Mouse (Mus musculus) lung, embryonic 15.5 days (tissue): ENCODE data around the gene Spag7. TPM values are rescaled to one million over a fixed set of nuclear protein-coding genes. Genes with fewer than 3 reads are reported as not detected.
A peak's percentile ranks its signal among the peaks of the same experiment; 100 is the strongest.

Experiments used
- ATAC-seq: fragments of 200-750 bp; cut with Nextera tagmentation; 2 replicates; pipeline ENCODE4 v1.8.0; 2017; ENCODE audit warnings: moderate number of reproducible peaks, borderline replicate concordance; ENCODE audit not compliant: low FRiP score, low TSS enrichment; ENCODE audit errors: extremely low read depth
- H3K27ac ChIP-seq: fragments of 300-500 bp; sonication (generic); 2 replicates; pipeline ENCODE4 v1.5.1; 2015; ENCODE audit warnings: moderate library complexity, mild to moderate bottlenecking, inconsistent platforms
- H3K27me3 ChIP-seq: fragments of 300-500 bp; sonication (generic); 2 replicates; pipeline ENCODE4 v1.6.1; 2015; ENCODE audit warnings: inconsistent platforms
- H3K36me3 ChIP-seq: fragments of 300-500 bp; sonication (generic); 2 replicates; pipeline ENCODE4 v1.6.1; 2015; ENCODE audit warnings: inconsistent platforms
- H3K4me1 ChIP-seq: fragments of 300-500 bp; sonication (generic); 2 replicates; pipeline ENCODE4 v1.6.1; 2015; ENCODE audit warnings: inconsistent platforms
- H3K4me2 ChIP-seq: fragments of 300-500 bp; sonication (generic); 2 replicates; pipeline ENCODE4 v1.6.1; 2015; ENCODE audit warnings: inconsistent platforms, mild to moderate bottlenecking, moderate library complexity
- H3K4me3 ChIP-seq: fragments of 300-500 bp; sonication (generic); 2 replicates; pipeline ENCODE4 v1.5.1; 2015; ENCODE audit warnings: mild to moderate bottlenecking, inconsistent platforms
- H3K9ac ChIP-seq: fragments of 300-500 bp; sonication (generic); 2 replicates; pipeline ENCODE4 v1.6.1; 2015; ENCODE audit warnings: inconsistent platforms
- H3K9me3 ChIP-seq: fragments of 300-500 bp; sonication (generic); 2 replicates; pipeline ENCODE4 v1.6.1; 2016; ENCODE audit warnings: inconsistent platforms
- WGBS: fragments of 180-500 bp; shearing (Covaris S2); methylation state at CpG from one replicate; pipeline ENCODE4 v1.1.7; 2015; 5-methylcytosine and 5-hydroxymethylcytosine counted together
- polyA plus RNA-seq: library from polyadenylated mRNA; unstranded; fragments of >200 nt; fragmentation: Nextera tagmentation; extraction: Ambion mirVana; gene quantifications from 2 replicates; pipeline ENCODE4 v1.2.1, GENCODE M21; 2015

Spag7 gene
- polyA plus RNA-seq, 1 experiment from 2014 or later = 170 TPM

DNA sequence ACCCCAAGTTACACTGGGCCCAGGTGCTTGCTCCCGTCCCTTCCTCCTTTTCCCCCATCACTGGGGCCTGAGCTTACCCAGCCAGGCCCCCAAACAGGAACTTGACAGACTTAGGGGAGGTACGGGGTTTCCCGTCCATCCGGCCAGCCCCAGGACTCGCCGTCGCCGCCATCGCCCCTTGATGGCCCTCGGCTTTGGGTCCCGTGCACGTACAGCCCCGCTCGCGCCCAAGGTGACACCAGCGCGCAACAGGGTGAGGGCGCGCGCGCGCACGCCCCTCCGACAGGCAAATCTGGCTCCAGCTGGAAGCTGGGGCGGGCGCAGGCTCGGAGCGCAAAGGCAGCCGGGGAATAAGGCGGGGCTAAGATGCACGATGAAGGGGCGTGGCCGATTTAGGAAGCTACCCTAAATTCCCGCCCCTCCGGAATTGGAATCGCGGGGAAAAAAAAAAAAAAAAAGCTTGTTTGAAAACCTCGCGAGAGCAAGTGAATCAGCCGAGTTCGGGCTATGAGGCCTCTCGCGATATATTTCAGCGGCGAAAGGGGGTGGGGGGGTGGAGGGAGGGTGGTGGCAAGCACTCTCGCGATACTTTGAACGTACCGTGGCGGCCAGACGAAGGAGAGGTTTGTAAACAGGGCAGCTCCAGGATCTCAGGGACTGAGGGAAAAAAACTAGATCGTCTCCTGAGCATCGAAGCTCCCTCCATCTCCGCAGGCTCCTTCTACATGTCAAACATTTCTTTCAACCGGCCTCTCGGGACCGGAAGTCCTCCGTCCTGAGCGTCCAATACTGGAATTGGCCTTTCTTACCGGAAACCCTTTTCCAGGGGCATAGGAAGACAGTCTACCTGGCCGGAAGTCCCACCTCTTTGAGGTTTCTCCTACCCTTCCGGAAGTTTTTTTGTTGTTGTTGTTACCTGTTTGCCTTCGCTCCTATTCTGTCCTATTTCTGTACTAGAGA lies 22.2 kb downstream of the Spag7 start, which contains the start of the genes Rnf167 and Slc25a11:
Gene Rnf167, plus strand, starts transcription at position 545 of the 960 bp plus-strand sequence.
Gene Slc25a11, minus strand, starts transcription at position 789 of the 960 bp plus-strand sequence.
- H3K9me3 ChIP-seq = no peaks in the 10 kb centered on the region
- H3K4me2 ChIP-seq = peak within 1 kb of the TSS; percentile 88
- peaks cover 50% of the 10 kb centered on the region for H3K36me3 ChIP-seq
- peak; percentile 89 for ATAC-seq
- H3K27me3 ChIP-seq = no peaks in the 10 kb centered on the region
- H3K4me3 ChIP-seq = peak within 1 kb of the TSS; percentile 66
- under 1% methylated on average over 63 of the region's 63 CpGs for WGBS
- peak within 1 kb of the TSS; percentile 87 for H3K9ac ChIP-seq
- peaks cover 53% of the 10 kb centered on the region for H3K4me1 ChIP-seq
- peak within 1 kb of the TSS; percentile 98 for H3K27ac ChIP-seq

DNA sequence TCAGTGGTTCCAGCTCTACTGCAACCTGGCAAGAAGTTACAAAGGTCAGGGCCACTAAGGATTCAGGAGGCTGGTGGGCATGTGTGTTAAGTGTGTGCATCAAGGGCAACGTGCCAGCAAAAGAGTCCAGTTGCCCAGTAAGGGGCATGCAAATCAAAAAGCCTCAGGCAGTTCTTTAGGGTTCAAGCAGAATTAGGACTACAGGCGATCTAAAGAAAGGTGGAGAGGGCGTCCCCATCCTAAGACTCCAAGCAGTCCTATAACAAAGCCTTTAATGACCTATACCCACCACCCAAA lies 23.0 kb downstream of the Spag7 start:
- no peak for ATAC-seq
- peak overlapping the region; percentile 66 for H3K4me3 ChIP-seq
- H3K4me1 ChIP-seq = peaks cover 46% of the 10 kb centered on the region
- H3K9ac ChIP-seq = peak overlapping the region; percentile 87
- no peaks in the 10 kb centered on the region for H3K9me3 ChIP-seq
- peak overlapping the region; percentile 91 for H3K27ac ChIP-seq
- peaks cover 43% of the 10 kb centered on the region for H3K36me3 ChIP-seq
- H3K4me2 ChIP-seq = peak overlapping the region; percentile 88
- WGBS = 16% methylated on average over 3 of the region's 3 CpGs
- H3K27me3 ChIP-seq = no peaks in the 10 kb centered on the region

DNA sequence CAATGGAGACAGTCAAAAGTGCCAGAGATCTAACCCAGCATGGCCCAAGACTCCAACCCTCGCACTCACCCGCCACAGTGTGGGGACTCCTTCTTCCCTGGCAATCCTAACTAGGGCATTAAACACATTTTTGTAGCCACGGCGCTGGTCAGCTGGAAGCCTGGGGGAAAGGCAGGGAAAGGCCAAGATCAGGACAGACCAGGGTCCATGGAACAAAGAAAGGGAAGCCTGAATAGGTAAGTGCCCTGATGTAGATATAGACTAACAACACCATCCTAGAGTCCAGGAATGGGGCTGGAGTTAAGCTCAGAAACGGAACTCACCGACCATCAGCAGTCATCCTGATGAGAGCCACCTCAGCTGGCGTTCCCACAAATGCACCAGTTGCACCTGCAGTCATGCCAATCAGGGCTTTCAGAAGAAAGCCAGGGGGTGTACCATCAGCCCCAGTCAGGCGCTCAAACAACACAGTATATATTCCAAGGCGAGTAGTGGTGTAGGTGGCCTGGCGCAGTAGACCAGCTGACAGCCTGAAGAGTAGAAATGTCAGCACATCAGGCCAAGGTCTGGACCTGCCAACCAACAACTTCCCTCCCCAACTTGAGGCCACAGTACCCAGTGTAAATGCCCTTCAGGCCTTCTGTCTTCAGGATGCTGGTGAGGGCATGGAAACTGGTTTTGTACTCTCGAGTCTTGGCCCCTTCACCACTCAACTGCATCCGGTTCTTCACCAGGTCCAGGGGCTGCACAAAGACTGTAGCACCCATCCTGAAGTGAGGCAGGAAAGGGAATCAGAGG lies 23.6 kb downstream of the Spag7 start:
- WGBS = 83% methylated on average over 12 of the region's 12 CpGs
- peak overlapping the region; percentile 88 for H3K4me2 ChIP-seq
- ATAC-seq = no peak

DNA sequence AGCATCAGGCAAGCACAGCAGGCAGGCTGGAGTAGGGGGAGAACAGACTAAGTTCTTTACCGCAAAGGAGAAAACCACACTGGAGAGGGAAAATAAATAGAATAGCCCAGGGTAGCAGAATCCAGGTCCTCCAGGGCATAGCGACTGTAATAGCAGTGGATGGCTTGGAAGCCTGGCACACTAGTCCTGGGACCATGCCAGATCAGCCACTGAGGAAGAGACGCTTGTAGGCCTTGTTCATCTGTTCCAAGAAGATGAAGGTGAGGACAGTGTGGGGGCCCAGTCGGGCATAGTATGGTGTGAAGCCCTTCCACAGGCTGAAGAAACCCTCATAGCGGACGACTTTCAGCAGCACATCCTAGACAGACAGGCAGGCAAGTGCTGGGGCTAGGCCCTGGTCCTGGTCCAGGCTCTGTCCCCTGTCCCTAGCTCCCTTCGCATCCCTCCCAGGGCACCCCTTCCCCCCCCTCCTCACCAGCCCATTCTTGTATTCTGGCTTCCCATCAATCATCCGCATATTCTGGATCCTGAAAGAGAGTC lies 24.6 kb downstream of the Spag7 start:
- Histone ChIP-seq H3K9me3 (no peaks in the 10 kb centered on the region), H3K36me3 (peaks cover 28% of the 10 kb centered on the region), H3K9ac (no peak overlapping the region), H3K4me1 (peaks cover 32% of the 10 kb centered on the region), H3K27ac (no peak overlapping the region), H3K4me3 (no peak overlapping the region), H3K27me3 (no peaks in the 10 kb centered on the region), H3K4me2 (no peak overlapping the region)
- WGBS = 92% methylated on average over 8 of the region's 8 CpGs
- no peak for ATAC-seq

More for the DNA sequence above, 23.6 kb downstream of the Spag7 start:
- Histone ChIP-seq H3K9me3 (no peaks in the 10 kb centered on the region), H3K9ac (peak overlapping the region; percentile 87), H3K27me3 (no peaks in the 10 kb centered on the region), H3K27ac (peak overlapping the region; percentile 91), H3K4me3 (peak overlapping the region; percentile 66), H3K36me3 (peaks cover 37% of the 10 kb centered on the region), H3K4me1 (peaks cover 40% of the 10 kb centered on the region)

DNA sequence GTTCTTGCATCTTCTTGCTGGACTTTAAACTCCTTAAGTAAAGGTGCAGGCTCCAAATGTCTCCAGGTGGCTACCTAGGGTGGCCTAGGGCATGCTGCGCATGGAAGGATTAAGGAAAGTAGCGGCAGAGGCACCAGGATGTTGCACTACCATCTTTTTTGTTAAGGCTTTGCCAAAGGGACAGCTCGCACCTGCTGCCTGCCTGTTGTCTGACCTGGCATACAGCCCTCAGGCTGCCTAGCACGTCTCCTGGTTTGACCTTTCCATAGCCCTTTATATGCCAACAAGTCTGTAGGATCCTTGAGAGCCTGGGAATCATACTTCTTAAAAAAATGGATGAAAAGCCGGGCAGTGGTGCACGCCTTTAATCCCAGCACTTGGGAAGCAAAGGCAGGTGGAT lies 26.2 kb downstream of the Spag7 start:
- H3K27ac ChIP-seq = no peak overlapping the region
- peaks cover 17% of the 10 kb centered on the region for H3K36me3 ChIP-seq
- H3K4me1 ChIP-seq = peaks cover 16% of the 10 kb centered on the region
- no peak overlapping the region for H3K4me2 ChIP-seq
- ATAC-seq = no peak
- WGBS = 89% methylated on average over 6 of the region's 6 CpGs
- H3K9me3 ChIP-seq = no peaks in the 10 kb centered on the region
- no peak overlapping the region for H3K4me3 ChIP-seq
- no peak overlapping the region for H3K9ac ChIP-seq
- no peaks in the 10 kb centered on the region for H3K27me3 ChIP-seq

DNA sequence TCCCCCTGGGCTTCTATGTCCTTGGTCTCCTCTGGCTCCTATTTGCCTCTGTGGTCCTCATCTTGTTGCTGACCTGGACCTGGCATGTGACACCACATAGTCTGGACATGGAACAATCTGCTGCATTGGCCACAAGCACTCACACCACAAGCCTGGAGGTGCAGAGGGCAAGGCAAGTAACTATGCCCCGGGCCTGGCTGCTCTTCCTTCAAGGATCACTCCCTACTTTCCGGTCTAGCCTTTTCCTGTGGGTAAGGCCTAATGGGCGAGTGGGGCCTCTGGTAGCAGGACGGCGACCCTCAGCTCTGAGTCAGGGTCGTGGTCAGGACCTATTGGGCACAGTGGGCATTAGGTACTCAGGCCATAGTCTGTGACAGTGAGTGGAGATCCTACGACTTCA lies 28.0 kb downstream of the Spag7 start:
- H3K27me3 ChIP-seq = no peaks in the 10 kb centered on the region
- H3K9ac ChIP-seq = no peak overlapping the region
- H3K9me3 ChIP-seq = no peaks in the 10 kb centered on the region
- WGBS = 83% methylated on average over 7 of the region's 7 CpGs
- no peak overlapping the region for H3K4me2 ChIP-seq
- H3K4me1 ChIP-seq = peaks cover 13% of the 10 kb centered on the region
- no peak overlapping the region for H3K27ac ChIP-seq
- no peak for ATAC-seq
- H3K4me3 ChIP-seq = no peak overlapping the region
- H3K36me3 ChIP-seq = peaks cover 17% of the 10 kb centered on the region

DNA sequence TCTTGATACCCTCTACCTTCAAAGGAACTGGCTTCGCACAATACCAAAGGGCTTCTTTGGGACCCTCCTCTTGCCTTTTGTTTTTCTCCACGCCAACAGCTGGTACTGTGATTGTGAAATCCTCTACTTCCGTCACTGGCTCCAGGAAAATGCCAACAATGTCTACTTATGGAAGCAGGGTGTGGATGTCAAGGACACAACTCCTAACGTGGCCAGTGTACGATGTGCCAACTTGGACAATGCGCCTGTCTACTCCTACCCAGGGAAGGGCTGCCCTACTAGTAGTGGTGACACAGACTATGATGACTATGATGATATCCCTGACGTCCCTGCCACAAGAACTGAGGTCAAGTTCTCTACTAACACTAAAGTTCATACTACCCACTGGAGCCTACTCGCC lies 29.2 kb downstream of the Spag7 start:
- ATAC-seq = no peak

DNA sequence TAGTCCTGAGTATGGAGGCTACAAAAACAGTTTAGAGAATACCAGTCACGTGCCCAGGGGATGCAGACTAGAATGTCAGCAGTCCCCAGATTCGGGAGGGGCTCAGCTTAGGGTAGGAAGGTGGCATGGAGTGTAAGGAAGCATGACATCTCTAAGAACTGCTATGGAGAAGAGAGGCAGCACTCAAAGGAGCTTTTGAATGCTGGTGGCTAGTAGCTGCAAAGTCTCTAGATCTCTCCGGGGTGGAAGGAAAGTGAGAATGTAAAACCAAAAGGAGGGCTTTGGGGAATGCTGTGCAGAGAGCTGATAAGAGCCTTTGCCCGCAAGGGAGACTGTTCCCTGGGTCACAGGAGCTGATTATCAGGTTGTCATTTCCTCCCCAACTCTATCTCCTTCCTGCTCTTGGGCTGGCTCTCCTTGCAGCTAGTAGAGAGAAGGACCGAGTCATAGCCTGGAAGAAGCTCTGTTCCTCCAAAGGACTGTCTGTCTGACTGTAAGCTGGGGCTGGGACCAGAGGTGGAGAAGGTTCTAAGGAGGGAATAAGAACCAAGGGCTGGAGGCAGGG lies 30.4 kb downstream of the Spag7 start, which contains the start of gene Gp1ba:
Gene Gp1ba, plus strand, starts transcription at position 409 of the 565 bp plus-strand sequence.
- Histone ChIP-seq H3K36me3 (peaks cover 3% of the 10 kb centered on the region; the same call in 1 of the 2 replicates), H3K4me2 (no peak within 1 kb of the TSS), H3K4me1 (no peaks in the 10 kb centered on the region), H3K27ac (no peak within 1 kb of the TSS), H3K27me3 (no peaks in the 10 kb centered on the region), H3K9me3 (no peaks in the 10 kb centered on the region), H3K4me3 (no peak within 1 kb of the TSS), H3K9ac (no peak within 1 kb of the TSS)
- WGBS = 12% methylated on average over 5 of the region's 5 CpGs
- no peak for ATAC-seq

More for the DNA sequence above, 29.2 kb downstream of the Spag7 start:
- Histone ChIP-seq H3K4me3 (no peak overlapping the region), H3K4me1 (peaks cover under 1% of the 10 kb centered on the region; the same call in 1 of the 2 replicates), H3K9me3 (no peaks in the 10 kb centered on the region), H3K36me3 (peaks cover 15% of the 10 kb centered on the region), H3K4me2 (no peak overlapping the region), H3K27me3 (no peaks in the 10 kb centered on the region), H3K9ac (no peak overlapping the region), H3K27ac (no peak overlapping the region)
- WGBS = 77% methylated on average over 8 of the region's 8 CpGs

DNA sequence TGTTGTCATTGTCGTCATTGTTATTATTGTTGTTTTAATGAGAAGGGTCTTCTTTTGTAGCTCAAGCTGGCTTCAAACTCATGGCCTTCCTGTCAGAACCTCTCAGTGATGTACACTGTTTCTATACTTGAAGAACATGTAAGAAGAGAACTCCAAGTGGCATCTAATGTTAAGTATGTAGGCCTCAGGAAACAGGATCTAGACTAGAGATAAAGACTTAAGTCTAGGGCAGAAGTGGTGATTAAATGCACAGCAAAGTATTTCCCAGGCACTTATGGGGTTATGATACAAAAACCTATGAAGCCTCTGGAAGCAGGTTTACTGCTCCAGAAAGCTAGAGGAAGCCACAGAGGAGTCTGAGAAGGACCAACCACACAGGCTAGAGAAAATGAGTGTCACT lies 30.9 kb downstream of the Spag7 start:
- H3K4me3 ChIP-seq = no peak overlapping the region
- no peaks in the 10 kb centered on the region for H3K27me3 ChIP-seq
- no peaks in the 10 kb centered on the region for H3K9me3 ChIP-seq
- no peak overlapping the region for H3K27ac ChIP-seq
- H3K4me1 ChIP-seq = no peaks in the 10 kb centered on the region
- no peaks in the 10 kb centered on the region for H3K36me3 ChIP-seq
- H3K4me2 ChIP-seq = no peak overlapping the region
- 75% methylated on average over 1 of the region's 1 CpGs for WGBS
- no peak overlapping the region for H3K9ac ChIP-seq
- ATAC-seq = no peak

DNA sequence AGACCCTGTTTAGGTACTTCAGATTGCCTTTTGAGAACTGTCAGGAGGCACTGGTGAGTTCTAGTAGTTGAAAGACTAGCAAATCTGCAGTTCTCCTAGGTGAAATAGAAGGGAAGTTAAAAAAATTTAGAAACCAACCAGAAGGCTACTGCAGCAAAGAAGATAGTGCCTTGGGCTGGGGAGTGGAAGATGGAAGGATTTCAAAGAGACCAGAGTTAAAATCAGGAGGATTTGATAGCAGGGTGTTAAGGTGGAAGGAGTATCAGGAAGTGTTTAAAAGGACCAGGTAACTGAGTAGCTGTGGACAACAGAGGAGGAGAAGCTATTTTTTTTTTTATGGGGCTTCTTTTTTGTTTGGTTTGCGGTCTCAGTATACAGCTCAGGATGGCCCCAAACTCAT lies 31.5 kb downstream of the Spag7 start:
- ATAC-seq = no peak
- 96% methylated on average over 1 of the region's 1 CpGs for WGBS
- Histone ChIP-seq H3K9me3 (no peaks in the 10 kb centered on the region), H3K9ac (no peak overlapping the region), H3K27ac (no peak overlapping the region), H3K4me2 (no peak overlapping the region), H3K4me1 (no peaks in the 10 kb centered on the region), H3K36me3 (no peaks in the 10 kb centered on the region), H3K4me3 (no peak overlapping the region), H3K27me3 (no peaks in the 10 kb centered on the region)

DNA sequence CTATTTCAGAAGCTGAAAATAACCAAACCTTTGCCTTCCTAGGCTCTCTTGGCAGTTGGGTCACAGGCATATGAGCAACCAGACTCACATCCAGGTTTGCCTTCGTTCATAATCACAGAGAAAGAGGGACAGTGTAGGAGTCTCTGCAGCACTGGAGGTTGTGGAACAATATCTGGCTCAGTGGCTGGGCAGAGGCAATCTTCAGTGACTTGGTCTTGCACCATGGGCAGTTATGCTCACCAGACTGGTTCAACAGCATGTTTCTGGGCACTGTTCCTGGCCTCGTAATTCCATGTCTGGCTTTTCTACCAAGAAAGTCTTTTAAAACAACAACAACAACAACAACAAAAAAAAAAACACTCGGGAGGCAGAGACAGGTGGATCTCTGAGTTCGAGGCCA lies 33.6 kb downstream of the Spag7 start:
- no peak overlapping the region for H3K9ac ChIP-seq
- no peak for ATAC-seq
- 82% methylated on average over 4 of the region's 4 CpGs for WGBS
- no peak overlapping the region for H3K4me2 ChIP-seq
- H3K4me3 ChIP-seq = no peak overlapping the region
- H3K27me3 ChIP-seq = no peaks in the 10 kb centered on the region
- no peaks in the 10 kb centered on the region for H3K4me1 ChIP-seq
- no peaks in the 10 kb centered on the region for H3K36me3 ChIP-seq
- H3K27ac ChIP-seq = no peak overlapping the region
- no peaks in the 10 kb centered on the region for H3K9me3 ChIP-seq
